Mouse (Mus musculus) gastrocnemius, postnatal 36 days (tissue): ENCODE data around the gene A26c2. TPM values are rescaled to one million over a fixed set of nuclear protein-coding genes. Genes with fewer than 3 reads are reported as not detected.

Source experiments
- DNase-seq, 2 experiments: peaks; one replicate each; pipeline ENCODE4 v3.0.0; 2022
- intact Hi-C: fragments of 180-260 bp; cut with DNase I; formaldehyde crosslinking; loops from one replicate; pipeline ENCODE4 v1.15.1; 2025
- long read RNA-seq, 2 experiments: library from polyadenylated mRNA; stranded (forward); transcript quantifications; one replicate each; pipeline ENCODE4 v2.0.0; 2021
- total RNA-seq, 2 experiments: library from RNA; stranded (reverse); gene quantifications; 2 replicates each; pipeline ENCODE4 v1.2.3; 2021

Gene A26c2
- total RNA-seq = not detected
- long read RNA-seq, experiment 1 = 0 reads
- long read RNA-seq, experiment 2 = 0 reads

DNA sequence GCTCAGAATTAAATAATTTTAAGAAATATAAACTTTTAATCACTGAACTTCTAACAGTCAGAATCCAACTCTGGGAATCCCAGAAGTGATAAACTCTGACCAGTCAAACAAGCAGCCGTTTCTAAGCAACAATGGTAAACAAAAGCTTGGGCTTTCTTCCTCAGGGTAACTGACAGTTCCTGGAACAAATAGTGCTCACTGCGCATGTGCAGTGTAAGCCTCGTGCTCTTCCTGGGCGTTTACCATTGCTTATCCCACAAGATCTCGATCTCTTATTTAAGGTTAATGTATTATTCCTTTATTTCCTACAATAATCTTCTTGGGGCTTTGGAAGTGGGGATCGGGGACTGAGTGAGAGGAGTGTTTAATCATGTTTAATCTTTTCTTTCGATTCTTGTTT, at the start of gene A26c2:
Gene A26c2 (minus strand): TSS at position 101 of the 400 bp plus-strand sequence.
- intact Hi-C loops = no loop called here
- DNase-seq = no peak

DNA sequence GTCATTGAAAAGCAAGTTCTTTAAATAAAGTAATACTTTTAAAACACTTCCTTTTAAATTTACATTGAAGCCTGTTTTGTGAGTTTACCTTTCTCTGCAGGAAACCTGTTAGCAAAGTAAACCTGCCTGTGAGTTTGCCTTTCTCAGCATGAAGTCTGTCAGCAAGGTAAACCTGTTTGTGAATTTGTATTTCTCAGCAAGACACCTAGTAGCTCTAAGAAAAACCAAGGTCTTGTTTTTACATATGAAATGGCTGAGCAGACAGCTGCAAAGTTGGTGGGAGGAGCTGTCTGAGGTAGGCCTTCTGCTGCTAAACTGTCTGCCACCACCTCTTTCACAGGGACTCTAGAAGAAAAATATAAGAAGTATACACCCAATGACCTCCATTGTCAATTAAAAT, 28.0 kb upstream of the A26c2 start:
- no peak for DNase-seq
- intact Hi-C loops = no loop called here
